In the genomic region with DNA sequence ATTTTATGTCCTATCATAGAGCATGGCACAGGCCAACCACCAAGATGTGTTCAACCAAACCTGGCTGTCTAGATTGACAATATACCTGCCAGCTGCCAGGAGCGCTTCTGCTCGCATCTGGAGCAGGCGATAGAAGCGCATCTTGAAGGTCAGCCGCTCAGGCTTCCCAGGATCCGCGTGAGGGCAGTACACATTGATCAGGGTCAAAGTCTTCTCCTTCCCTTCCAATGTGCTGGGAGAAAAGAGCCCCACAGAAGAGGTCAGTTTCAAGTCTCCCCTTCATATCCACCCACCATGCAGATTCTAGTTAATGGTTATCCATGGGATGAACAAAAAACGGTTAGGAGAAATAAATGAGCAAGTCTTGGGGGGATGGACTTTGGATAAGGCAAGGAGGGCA, we compare ENCODE assay signal across 26 mouse cellular contexts. TPM values are rescaled to one million over a fixed set of nuclear protein-coding genes. Genes with fewer than 3 reads are reported as not detected.
DNase-seq lines count a peak whose midpoint lies in the region; ATAC-seq and TF ChIP-seq lines count a peak whose summit lies in the region.
"Had no signal": no experiment of that assay in that cellular context is flagged by ENCODE, and none has a peak within 500 bp of the region (broad histone marks: within the 10 kb centered on the region; RNA-seq: fewer than 3 reads in every experiment).

No protein-coding gene starts in this region.

- no peak overlapping the region for H3K4me2 ChIP-seq in midbrain, embryonic 15.5 days
- H3K4me2 ChIP-seq: forebrain, embryonic 13.5 days; heart, embryonic 12.5 days; heart, embryonic 15.5 days; hindbrain, embryonic 13.5 days had no signal

- H3K36me3 ChIP-seq in heart, adult 2 months (ENCODE audit: control insufficient read depth, insufficient read depth, low read length), result no peaks in the 10 kb centered on the region
- H3K36me3 ChIP-seq in kidney, adult 2 months (ENCODE audit: control insufficient read depth, insufficient read depth, low read length), result no peaks in the 10 kb centered on the region
- H3K36me3 ChIP-seq in midbrain, embryonic 15.5 days (replicated peaks), result no peaks in the 10 kb centered on the region
- H3K36me3 ChIP-seq: heart, embryonic 15.5 days had no signal

- peak; percentile 25 for DNase-seq in heart, adult 11 months
- no peak for DNase-seq in heart, adult 2 months
- DNase-seq in kidney, adult 2 months, result peak; percentile 81
- DNase-seq in kidney, postnatal 4 days, result no peak
- peak; percentile 83 for DNase-seq in kidney, adult 9 months
- DNase-seq in kidney, postnatal 25 days, result peak; percentile 45 to 78
- DNase-seq in adrenal gland, adult (ENCODE audit: inconsistent age in 2 of 2, low spot score in 1 of 2), result no peak
- DNase-seq: adrenal gland, postnatal 10 days; adrenal gland, postnatal 36 days; cerebellum, adult 18-20 months; cerebellum, adult 9-10 months; cerebellum, postnatal 14 days; gastrocnemius, postnatal 10 days; gastrocnemius, postnatal 36 days; heart, postnatal 10 days; heart, postnatal 36 days had no signal

- no peak overlapping the region for H3K4me3 ChIP-seq in heart, adult 2 months
- no peak overlapping the region for H3K4me3 ChIP-seq in kidney, adult 2 months (ENCODE audit: insufficient read depth, low read depth, low read length)
- H3K4me3 ChIP-seq in midbrain, embryonic 15.5 days, result no peak overlapping the region
- H3K4me3 ChIP-seq: forebrain, embryonic 10.5 days; forebrain, embryonic 13.5 days; heart, embryonic 12.5 days; heart, embryonic 15.5 days; hindbrain, embryonic 10.5 days; hindbrain, embryonic 13.5 days had no signal

- no peak for ATAC-seq in midbrain, embryonic 15.5 days (replicated peaks)
- ATAC-seq: activated CD4-positive, CD25-positive, alpha-beta regulatory T cell, adult 4 months; forebrain, embryonic 13.5 days; forebrain, embryonic 16.5 days had no signal

- no peaks in the 10 kb centered on the region; the same call in 1 of the 2 replicates for H3K4me1 ChIP-seq in heart, adult 2 months (ENCODE audit: control insufficient read depth, insufficient read depth, low read length)
- H3K4me1 ChIP-seq in kidney, adult 2 months (ENCODE audit: control insufficient read depth, insufficient read depth, low read length), result peaks cover 5% of the 10 kb centered on the region; the same call in 1 of the 2 replicates
- peaks cover 3% of the 10 kb centered on the region for H3K4me1 ChIP-seq in midbrain, embryonic 15.5 days
- H3K4me1 ChIP-seq: forebrain, embryonic 10.5 days; forebrain, embryonic 13.5 days; heart, embryonic 12.5 days; heart, embryonic 15.5 days; hindbrain, embryonic 10.5 days had no signal

- H3K9ac ChIP-seq in heart, adult 2 months (ENCODE audit: low read depth, low read length), result no peak overlapping the region
- H3K9ac ChIP-seq in midbrain, embryonic 15.5 days, result no peak overlapping the region
- H3K9ac ChIP-seq: forebrain, embryonic 13.5 days; heart, embryonic 12.5 days; heart, embryonic 15.5 days; hindbrain, embryonic 13.5 days had no signal

- no peaks in the 10 kb centered on the region for H3K9me3 ChIP-seq in midbrain, embryonic 15.5 days
- H3K9me3 ChIP-seq: forebrain, embryonic 10.5 days; forebrain, embryonic 13.5 days; heart, embryonic 12.5 days; heart, embryonic 15.5 days; hindbrain, embryonic 10.5 days; hindbrain, embryonic 13.5 days had no signal

- WGBS in heart, adult 2 months, result 91% methylated on average over 8 of the region's 8 CpGs
- WGBS in kidney, adult 2 months, result 65% methylated on average over 8 of the region's 8 CpGs
- WGBS in midbrain, embryonic 15.5 days, result 95% methylated on average over 8 of the region's 8 CpGs

- no peaks in the 10 kb centered on the region for H3K27me3 ChIP-seq in heart, adult 2 months (ENCODE audit: control insufficient read depth, insufficient read depth, low read length)
- H3K27me3 ChIP-seq in kidney, adult 2 months (replicated peaks; ENCODE audit: control insufficient read depth, insufficient read depth, low read length), result no peaks in the 10 kb centered on the region
- H3K27me3 ChIP-seq in midbrain, embryonic 15.5 days (replicated peaks), result no peaks in the 10 kb centered on the region
- H3K27me3 ChIP-seq: forebrain, embryonic 13.5 days; heart, embryonic 12.5 days; heart, embryonic 15.5 days had no signal

- no peak for TF ChIP-seq POLR2A in heart, adult 2 months (IDR thresholded peaks at IDR 0.05; ENCODE audit: insufficient read depth, low read depth, low read length)
- no peak for TF ChIP-seq POLR2A in kidney, adult 2 months (IDR thresholded peaks at IDR 0.05; ENCODE audit: low read depth, low read length)

- no peak overlapping the region for H3K27ac ChIP-seq in heart, adult 2 months
- H3K27ac ChIP-seq in kidney, adult 2 months (ENCODE audit: insufficient read depth, low read depth, low read length), result peak overlapping the region; percentile 55
- H3K27ac ChIP-seq in midbrain, embryonic 15.5 days, result no peak overlapping the region
- H3K27ac ChIP-seq: forebrain, embryonic 10.5 days; forebrain, embryonic 13.5 days; heart, embryonic 15.5 days; hindbrain, embryonic 10.5 days; hindbrain, embryonic 13.5 days had no signal

- TF ChIP-seq CTCF in heart, adult 2 months (IDR thresholded peaks at IDR 0.05), result no peak
- no peak for TF ChIP-seq CTCF in kidney, adult 2 months (conservative IDR thresholded peaks at IDR 0.05; ENCODE audit: insufficient read depth, insufficient read length, low read depth, low read length)

- intact Hi-C loops in heart, adult 2 months (cut with DNase I), result no loop called here

- TF ChIP-seq EP300 in heart, adult 2 months (IDR thresholded peaks at IDR 0.05; ENCODE audit: insufficient read depth, low read depth, low read length), result no peak

- H3K79me2 ChIP-seq in heart, adult 2 months (replicated peaks; ENCODE audit: control insufficient read depth, insufficient read depth, low read length), result no peaks in the 10 kb centered on the region

RNA-seq across cellular contexts. Expression of a gene that starts 2.9 kb away (rescaled TPM):
- 10 to 100 TPM in 1 of 2 experiments, 1 to 10 TPM in 1; 5.5 to 16.4 TPM for total RNA-seq in heart, adult 2 months (2021)
- polyA plus RNA-seq in heart, adult 2 months (2012; rRNA removed), result 17.0 and 24.5 TPM in 2 replicates
- 5.5 and 5.8 TPM in 2 replicates for polyA plus RNA-seq in kidney, adult 2 months (2012; rRNA removed)
- 4.8 and 5.1 TPM in 2 replicates for polyA plus RNA-seq in midbrain, embryonic 15.5 days (2015; fragmentation: Nextera tagmentation; extraction: Ambion mirVana)

RNA-seq across cellular contexts. Expression of a gene that starts 4.6 kb away (rescaled TPM):
- 1 to 10 TPM; 6.5 to 9.6 TPM for total RNA-seq in heart, adult 2 months (2021)
- polyA plus RNA-seq in heart, adult 2 months (2012; rRNA removed), result 6.9 and 10.7 TPM in 2 replicates
- 12.5 and 13.0 TPM in 2 replicates for polyA plus RNA-seq in kidney, adult 2 months (2012; rRNA removed)
- polyA plus RNA-seq in midbrain, embryonic 15.5 days (2015; fragmentation: Nextera tagmentation; extraction: Ambion mirVana), result 19.0 and 22.5 TPM in 2 replicates

RNA-seq across cellular contexts. Expression of a gene that starts 37.9 kb away (rescaled TPM):
- total RNA-seq in heart, adult 2 months (2021), result 100 to 1,000 TPM in 1 of 2 experiments, 10 to 100 TPM in 1; 66.6 to 536 TPM
- polyA plus RNA-seq in heart, adult 2 months (2012; rRNA removed), result 62.2 and 511 TPM in 2 replicates
- polyA plus RNA-seq in kidney, adult 2 months (2012; rRNA removed), result 20.2 and 24.9 TPM in 2 replicates
- 43.0 and 50.6 TPM in 2 replicates for polyA plus RNA-seq in midbrain, embryonic 15.5 days (2015; fragmentation: Nextera tagmentation; extraction: Ambion mirVana)
- total RNA-seq: granulocyte monocyte progenitor cell, adult 5-6 weeks had no signal

Comparison
In these comparisons a context has a peak if more than half of its experiments do, and no peak if none do; other contexts are left out.
1. DNase-seq: peak in heart, adult 11 months (single experiment), kidney, adult 2 months (single experiment), kidney, adult 9 months (single experiment) and kidney, postnatal 25 days (2 of 2); none in heart, adult 2 months (0 of 2), kidney, postnatal 4 days (0 of 2) and adrenal gland, adult (0 of 2).